Mouse (Mus musculus) brain, embryonic 14.5 days (tissue): ENCODE results near the gene Vps37d.

Experiments
- CTCF ChIP-seq: fragments of 200-500 bp; IDR thresholded peaks from 2 replicates; pipeline ENCODE4 v1.5.1; 2012; ENCODE audit warnings: inconsistent platforms, mild to moderate bottlenecking, moderate library complexity, borderline replicate concordance; ENCODE audit not compliant: insufficient read depth, insufficient read length; ENCODE audit errors: extremely low read depth
- POLR2A ChIP-seq: fragments of 200-500 bp; IDR thresholded peaks from 2 replicates; pipeline ENCODE4 v1.6.1; 2012; ENCODE audit warnings: mild to moderate bottlenecking, inconsistent platforms, borderline replicate concordance; ENCODE audit not compliant: poor library complexity, insufficient read depth, insufficient read length, severe bottlenecking; ENCODE audit errors: extremely low read depth

DNA sequence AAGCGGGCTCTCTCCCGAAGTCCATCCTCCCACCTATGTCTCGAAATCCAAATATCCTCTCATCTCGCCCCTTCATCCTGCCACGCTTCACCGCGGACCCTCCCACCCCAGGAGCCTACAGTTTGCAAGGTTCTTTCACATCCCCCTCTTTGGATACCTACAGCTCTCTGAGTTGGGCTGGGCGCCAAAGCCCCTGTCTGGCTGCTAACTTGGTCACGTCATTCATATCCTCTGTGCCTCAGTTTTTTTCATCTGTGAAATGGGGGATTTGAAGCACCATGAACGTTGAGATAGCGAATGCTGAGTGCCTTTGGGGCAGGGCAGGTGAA, 380 bp upstream of the Vps37d start:
- TF ChIP-seq CTCF (no peak), POLR2A (no peak)
